Mouse (Mus musculus) CH12.LX (cell line): ENCODE results near the gene Slpi. TPM values are rescaled to one million over a fixed set of nuclear protein-coding genes. Genes with fewer than 3 reads are reported as not detected.

Experiments used
- DNase-seq: peaks from one replicate; pipeline ENCODE4 v3.0.0-alpha.2; 2013; ENCODE audit errors: extremely low read depth
- H3K27ac ChIP-seq: 2 replicates; pipeline ENCODE4 v1.5.1; 2012; ENCODE audit warnings: low read depth, mild to moderate bottlenecking, control low read depth, moderate library complexity; ENCODE audit not compliant: insufficient read depth
- H3K27me3 ChIP-seq: replicated peaks from 2 replicates; pipeline ENCODE3; 2012; ENCODE audit warnings: inconsistent platforms
- H3K36me3 ChIP-seq, 2 experiments: replicated peaks in 1 of 2; 2 replicates each; pipeline versions ENCODE3 to v1.6.1; 2012; ENCODE audit warnings: inconsistent platforms in 1 of 2, low read length in 1 of 2, mild to moderate bottlenecking in 1 of 2, mixed read lengths in 1 of 2, moderate library complexity in 1 of 2; ENCODE audit not compliant: control insufficient read depth in 1 of 2, insufficient read depth in 1 of 2
- H3K4me1 ChIP-seq, 2 experiments: 2 replicates each; pipeline ENCODE4 v1.6.1; 2012; ENCODE audit warnings: inconsistent platforms in 1 of 2, moderate library complexity in 1 of 2; ENCODE audit not compliant: insufficient read depth in 2 of 2, control insufficient read depth in 1 of 2
- H3K4me2 ChIP-seq: 2 replicates; pipeline ENCODE4 v1.6.1; 2012; ENCODE audit warnings: low read depth, mild to moderate bottlenecking, control low read depth; ENCODE audit not compliant: poor library complexity, insufficient read depth, severe bottlenecking
- H3K4me3 ChIP-seq, 3 experiments: fragments of 150-350 bp in 1 of 3; sonication (generic) in 1 of 3; replicated peaks in 1 of 3; 2 replicates each; pipeline versions ENCODE3 to v1.5.1; 2011 to 2012; ENCODE audit warnings: low read depth in 2 of 3, low read length in 2 of 3, mild to moderate bottlenecking in 2 of 3, moderate library complexity in 2 of 3, control low read depth in 1 of 3, improper control_type of control experiment in 1 of 3, inconsistent platforms in 1 of 3, mixed read lengths in 1 of 3; ENCODE audit not compliant: poor library complexity in 1 of 3
- H3K79me2 ChIP-seq: replicated peaks from 2 replicates; pipeline ENCODE4 v1.6.1; 2012; ENCODE audit warnings: mild to moderate bottlenecking, moderate library complexity; ENCODE audit not compliant: control insufficient read depth, poor library complexity, insufficient read depth, severe bottlenecking; ENCODE audit errors: extremely low read depth
- H3K9ac ChIP-seq: 2 replicates; pipeline ENCODE4 v1.6.1; 2012; ENCODE audit warnings: low read depth, mild to moderate bottlenecking, control low read depth, moderate library complexity; ENCODE audit not compliant: insufficient read depth
- H3K9me3 ChIP-seq: replicated peaks from 2 replicates; pipeline ENCODE3; 2012; ENCODE audit warnings: low read length, inconsistent platforms, mixed read lengths
- CHD2 ChIP-seq: IDR thresholded peaks from 2 replicates; pipeline ENCODE4 v1.6.1; 2011; ENCODE audit warnings: low read length, improper control_type of control experiment
- CTCF ChIP-seq, 2 experiments: IDR thresholded peaks in 1 of 2; conservative IDR thresholded peaks in 1 of 2; 2 replicates each; pipeline ENCODE4 v1.5.1; 2011 to 2012; ENCODE audit warnings: low read depth in 2 of 2, low read length in 2 of 2, improper control_type of control experiment in 1 of 2, inconsistent platforms in 1 of 2, mild to moderate bottlenecking in 1 of 2, moderate library complexity in 1 of 2
- E2F4 ChIP-seq: IDR thresholded peaks from 2 replicates; pipeline ENCODE4 v1.6.1; 2011; ENCODE audit warnings: low read depth, low read length, improper control_type of control experiment; ENCODE audit not compliant: insufficient replicate concordance
- ELF1 ChIP-seq: IDR thresholded peaks from 2 replicates; pipeline ENCODE4 v1.6.1; 2014; ENCODE audit warnings: low read depth, mild to moderate bottlenecking, inconsistent platforms, low read length, improper control_type of control experiment
- EP300 ChIP-seq: IDR thresholded peaks from 2 replicates; pipeline ENCODE4 v1.6.1; 2011; ENCODE audit warnings: low read length, improper control_type of control experiment
- HCFC1 ChIP-seq: IDR thresholded peaks from 2 replicates; pipeline ENCODE4 v1.6.1; 2012; ENCODE audit warnings: low read depth, mild to moderate bottlenecking, inconsistent platforms, low read length, improper control_type of control experiment
- IRF4 ChIP-seq: IDR thresholded peaks from 2 replicates; pipeline ENCODE4 v1.6.1; 2014; ENCODE audit warnings: low read depth, mild to moderate bottlenecking, inconsistent platforms, low read length, improper control_type of control experiment
- JUN ChIP-seq: IDR thresholded peaks from 2 replicates; pipeline ENCODE4 v1.6.1; 2011; ENCODE audit warnings: low read depth, mild to moderate bottlenecking, low read length, improper control_type of control experiment, moderate library complexity; ENCODE audit not compliant: insufficient read depth
- JUND ChIP-seq: conservative IDR thresholded peaks from 2 replicates; pipeline ENCODE4 v1.6.1; 2011; ENCODE audit warnings: low read depth, low read length, improper control_type of control experiment
- KAT2A ChIP-seq: IDR thresholded peaks from 2 replicates; pipeline ENCODE4 v1.6.1; 2012; ENCODE audit warnings: low read length, improper control_type of control experiment, inconsistent platforms; ENCODE audit not compliant: insufficient replicate concordance
- MAX ChIP-seq: IDR thresholded peaks from 2 replicates; pipeline ENCODE4 v1.6.1; 2011; ENCODE audit warnings: low read length, improper control_type of control experiment
- MYC ChIP-seq: IDR thresholded peaks from 2 replicates; pipeline ENCODE4 v1.6.1; 2011; ENCODE audit warnings: low read depth, mild to moderate bottlenecking, improper control_type of control experiment, low read length
- NELFE ChIP-seq: IDR thresholded peaks from 2 replicates; pipeline ENCODE4 v1.6.1; 2011; ENCODE audit warnings: low read depth, low read length, improper control_type of control experiment
- NRF1 ChIP-seq: IDR thresholded peaks from 2 replicates; pipeline ENCODE4 v1.6.1; 2014; ENCODE audit warnings: low read depth, mild to moderate bottlenecking, inconsistent platforms, low read length, improper control_type of control experiment, moderate library complexity
- POLR2A ChIP-seq: IDR thresholded peaks from 2 replicates; pipeline ENCODE4 v1.6.1; 2011; ENCODE audit warnings: low read depth, mild to moderate bottlenecking, improper control_type of control experiment, low read length
- POLR2AphosphoS2 ChIP-seq: IDR thresholded peaks from 2 replicates; pipeline ENCODE4 v1.6.1; 2011; ENCODE audit warnings: low read depth, low read length, improper control_type of control experiment
- RAD21 ChIP-seq: IDR thresholded peaks from 2 replicates; pipeline ENCODE4 v1.6.1; 2011; ENCODE audit warnings: low read depth, mild to moderate bottlenecking, low read length, improper control_type of control experiment, moderate library complexity
- RCOR1 ChIP-seq: conservative IDR thresholded peaks from 2 replicates; pipeline ENCODE4 v1.6.1; 2012; ENCODE audit warnings: low read depth, mild to moderate bottlenecking, inconsistent platforms, low read length, improper control_type of control experiment
- SMC3 ChIP-seq: IDR thresholded peaks from 2 replicates; pipeline ENCODE4 v1.6.1; 2011; ENCODE audit warnings: low read depth, low read length, improper control_type of control experiment
- UBTF ChIP-seq: IDR thresholded peaks from 2 replicates; pipeline ENCODE4 v1.6.1; 2012; ENCODE audit warnings: low read depth, mild to moderate bottlenecking, inconsistent platforms, low read length, improper control_type of control experiment, moderate library complexity
- USF1 ChIP-seq: IDR thresholded peaks from 2 replicates; pipeline ENCODE4 v1.6.1; 2014; ENCODE audit warnings: low read depth, mild to moderate bottlenecking, inconsistent platforms, low read length, improper control_type of control experiment
- ZC3H11A ChIP-seq: IDR thresholded peaks from 2 replicates; pipeline ENCODE4 v1.6.1; 2012; ENCODE audit warnings: low read depth, mild to moderate bottlenecking, inconsistent platforms, low read length, improper control_type of control experiment
- ZMIZ1 ChIP-seq: IDR thresholded peaks from 2 replicates; pipeline ENCODE4 v1.6.1; 2012; ENCODE audit warnings: low read depth, mild to moderate bottlenecking, inconsistent platforms, low read length, improper control_type of control experiment
- dilution Hi-C: fragments of 300-500 bp; cut with MboI; formaldehyde crosslinking; loops from 2 replicates; pipeline ENCODE4 v1.14.3; 2020; ENCODE audit warnings: low sequenced_read_pairs; ENCODE audit not compliant: extremely low pct_unique_long_range_greater_than_20kb, extremely low pct_ligation_motif_present
- in situ Hi-C: fragments of 300-500 bp; cut with MboI; formaldehyde crosslinking; loops from 3 replicates; pipeline ENCODE4 v1.14.3; 2019; ENCODE audit warnings: low sequenced_read_pairs, low pct_ligation_motif_present, low pct_unique_long_range_greater_than_20kb, mixed read lengths
- polyA plus RNA-seq: library from polyadenylated mRNA; unstranded; fragments of >175 nt; gene quantifications from 2 replicates; pipeline ENCODE4 v1.2.1, GENCODE M21; 2012; ENCODE audit warnings: low read depth; ENCODE audit not compliant: insufficient read length
- total RNA-seq, 2 experiments: library from RNA; depleted of rRNA; stranded (reverse); fragments of 300-350 nt in 1 of 2; fragments of >200 nt in 1 of 2; gene quantifications; 2 replicates each; pipeline ENCODE4 v1.2.3; 2012 to 2014

Gene Slpi
- total and polyA plus RNA-seq, 3 experiments, result 0.38 to 2.7 (median 1.0) TPM

DNA sequence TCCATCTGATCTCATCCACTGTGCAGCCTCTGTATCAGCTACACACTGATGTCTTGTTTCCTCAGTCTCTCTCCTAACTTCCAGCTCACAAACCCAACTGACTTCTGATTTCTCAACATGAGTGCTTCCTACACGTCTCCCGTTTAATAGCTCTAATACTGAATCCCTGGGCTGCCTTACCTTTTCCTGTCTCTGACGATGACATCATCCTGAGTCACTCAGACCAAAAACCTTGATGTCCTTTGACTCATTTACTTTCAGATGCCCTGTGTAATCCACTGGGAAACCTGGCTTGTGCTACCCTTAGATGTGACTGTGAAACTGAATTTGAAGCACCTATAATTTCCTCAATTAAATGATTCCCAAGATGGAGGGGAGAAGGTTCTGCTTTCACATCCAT is 5.9 kb downstream of the Slpi start:
- TF ChIP-seq MAX (no peak), NELFE (no peak), NRF1 (no peak), RAD21 (no peak), UBTF (no peak), IRF4 (no peak), ELF1 (no peak), POLR2AphosphoS2 (no peak), POLR2A (no peak), USF1 (no peak), ZMIZ1 (no peak), CHD2 (no peak), KAT2A (no peak), E2F4 (no peak), JUN (no peak), ZC3H11A (no peak), JUND (no peak), MYC (no peak), RCOR1 (no peak)
- dilution Hi-C loops (no loop called here), in situ Hi-C loops (no loop called here)
- H3K4me3 ChIP-seq, result no peak overlapping the region
- H3K4me2 ChIP-seq, result no peak overlapping the region
- no peak overlapping the region for H3K27ac ChIP-seq
- peaks cover 41% of the 10 kb centered on the region for H3K27me3 ChIP-seq
- DNase-seq, result no peak
- H3K79me2 ChIP-seq, result no peaks in the 10 kb centered on the region
- peaks cover 2% of the 10 kb centered on the region for H3K9me3 ChIP-seq
- no peak overlapping the region for H3K9ac ChIP-seq
- no peaks in the 10 kb centered on the region for H3K36me3 ChIP-seq
- H3K4me1 ChIP-seq, result peaks cover 3 to 15% of the 10 kb centered on the region in 2 experiments; a peak in 3 of 4 replicates

DNA sequence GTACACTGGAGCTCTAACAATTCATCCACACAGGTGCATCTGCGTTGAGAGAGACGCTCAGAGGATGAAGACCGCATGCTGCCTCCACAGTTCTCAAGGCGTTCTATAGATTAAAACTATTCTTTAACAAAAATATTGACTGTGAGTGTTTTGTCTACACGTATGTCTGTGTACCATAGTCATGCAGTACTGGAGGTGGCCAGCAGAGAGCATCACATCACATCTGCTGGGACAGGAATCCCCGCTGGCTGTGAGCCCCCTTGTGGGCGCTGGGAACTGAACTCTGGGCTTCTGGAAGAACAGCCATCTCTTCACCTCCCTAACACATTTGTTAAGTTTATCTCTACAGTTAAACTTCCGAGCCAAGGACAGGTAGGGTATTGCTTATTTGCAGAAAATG is 7.2 kb downstream of the Slpi start:
- Histone ChIP-seq H3K79me2 (no peaks in the 10 kb centered on the region), H3K4me3 (no peak overlapping the region), H3K27me3 (peaks cover 32% of the 10 kb centered on the region), H3K27ac (no peak overlapping the region), H3K36me3 (no peaks in the 10 kb centered on the region), H3K4me2 (no peak overlapping the region), H3K4me1 (peaks cover 5 to 9% of the 10 kb centered on the region in 2 experiments), H3K9ac (no peak overlapping the region), H3K9me3 (peaks cover 2% of the 10 kb centered on the region)
- DNase-seq, result no peak
- TF ChIP-seq HCFC1 (no peak), SMC3 (peak; percentile 41), NRF1 (no peak), CTCF (conservative IDR thresholded peaks at IDR 0.05 in 1 of 2, IDR thresholded peaks at IDR 0.05 in 1 of 2; ENCODE audit: low read depth in 2 of 2, low read length in 2 of 2) (peak; percentile 26 to 77; a peak in 2 of 4 replicates), EP300 (no peak)
- in situ Hi-C loops (no loop called here), dilution Hi-C loops (no loop called here)
